Mouse (Mus musculus): ENCODE data around the gene Nbea.

Nbea gene

GRCm38 (mm10) chr3:56183159-56184133 is at the start of gene Nbea:
Gene Nbea, minus strand, starts transcription at chr3:56183701.
- Histone ChIP-seq H3K36me3 (ENCODE audit: insufficient read depth, low read length) (no peaks in the 10 kb centered on the region), H3K9me3 (ENCODE audit: low read length) (no peaks in the 10 kb centered on the region), H3K4me3 (replicated peaks; ENCODE audit: low read length) (peak within 1 kb of the TSS; percentile 91), H3K27me3 (ENCODE audit: insufficient read depth, low read length) (peaks cover 30% of the 10 kb centered on the region), H3K4me1 (replicated peaks; ENCODE audit: low read depth, low read length) (peaks cover 12% of the 10 kb centered on the region)
- TF ChIP-seq POU5F1 (IDR thresholded peaks at IDR 0.05; ENCODE audit: borderline replicate concordance, low read length) (no peak), CTCF (conservative IDR thresholded peaks at IDR 0.05; ENCODE audit: low read length) (no peak), NANOG (IDR thresholded peaks at IDR 0.05; ENCODE audit: borderline replicate concordance, low read length) (no peak)

- no peaks in the 10 kb centered on the region for H3K27me3 ChIP-seq (ENCODE audit: insufficient read depth, low read length)
- no peaks in the 10 kb centered on the region for H3K9me3 ChIP-seq (ENCODE audit: low read length)
- TF ChIP-seq POU5F1 (IDR thresholded peaks at IDR 0.05; ENCODE audit: borderline replicate concordance, low read length) = no peak
- TF ChIP-seq CTCF (conservative IDR thresholded peaks at IDR 0.05; ENCODE audit: low read length) = no peak
- TF ChIP-seq NANOG (IDR thresholded peaks at IDR 0.05; ENCODE audit: borderline replicate concordance, low read length) = no peak
- H3K4me1 ChIP-seq (replicated peaks; ENCODE audit: low read depth, low read length) = no peaks in the 10 kb centered on the region
- no peak overlapping the region for H3K4me3 ChIP-seq (replicated peaks; ENCODE audit: low read length)
- no peaks in the 10 kb centered on the region for H3K36me3 ChIP-seq (ENCODE audit: insufficient read depth, low read length)
Observed at GRCm38 (mm10) chr3:56229283-56229682, 45.8 kb upstream of the Nbea start.

- H3K4me3 ChIP-seq (replicated peaks; ENCODE audit: low read length) = no peak overlapping the region
- no peaks in the 10 kb centered on the region for H3K36me3 ChIP-seq (ENCODE audit: insufficient read depth, low read length)
- TF ChIP-seq CTCF (conservative IDR thresholded peaks at IDR 0.05; ENCODE audit: low read length) (no peak), NANOG (IDR thresholded peaks at IDR 0.05; ENCODE audit: borderline replicate concordance, low read length) (no peak), POU5F1 (IDR thresholded peaks at IDR 0.05; ENCODE audit: borderline replicate concordance, low read length) (no peak)
- no peaks in the 10 kb centered on the region for H3K9me3 ChIP-seq (ENCODE audit: low read length)
- no peaks in the 10 kb centered on the region for H3K4me1 ChIP-seq (replicated peaks; ENCODE audit: low read depth, low read length)
- no peaks in the 10 kb centered on the region for H3K27me3 ChIP-seq (ENCODE audit: insufficient read depth, low read length)
Observed at GRCm38 (mm10) chr3:56215989-56216388, 32.5 kb upstream of the Nbea start.

GRCm38 (mm10) chr3:56203968-56204367 is 20.5 kb upstream of the Nbea start:
- no peaks in the 10 kb centered on the region for H3K9me3 ChIP-seq (ENCODE audit: low read length)
- H3K27me3 ChIP-seq (ENCODE audit: insufficient read depth, low read length) = no peaks in the 10 kb centered on the region
- no peaks in the 10 kb centered on the region for H3K4me1 ChIP-seq (replicated peaks; ENCODE audit: low read depth, low read length)
- TF ChIP-seq CTCF (conservative IDR thresholded peaks at IDR 0.05; ENCODE audit: low read length) = no peak
- no peak overlapping the region for H3K4me3 ChIP-seq (replicated peaks; ENCODE audit: low read length)
- H3K36me3 ChIP-seq (ENCODE audit: insufficient read depth, low read length) = no peaks in the 10 kb centered on the region

GRCm38 (mm10) chr3:56188238-56188637 is 4.7 kb upstream of the Nbea start:
- TF ChIP-seq CTCF (conservative IDR thresholded peaks at IDR 0.05; ENCODE audit: low read length) = no peak
- no peak for TF ChIP-seq NANOG (IDR thresholded peaks at IDR 0.05; ENCODE audit: borderline replicate concordance, low read length)
- TF ChIP-seq POU5F1 (IDR thresholded peaks at IDR 0.05; ENCODE audit: borderline replicate concordance, low read length) = no peak
- H3K9me3 ChIP-seq (ENCODE audit: low read length) = no peaks in the 10 kb centered on the region
- 0 out of 2 replicates have a peak, but pooled peaks cover 2% of the 10 kb centered on the region for H3K4me1 ChIP-seq (replicated peaks; ENCODE audit: low read depth, low read length)
- no peaks in the 10 kb centered on the region for H3K36me3 ChIP-seq (ENCODE audit: insufficient read depth, low read length)
- peaks cover 19% of the 10 kb centered on the region for H3K27me3 ChIP-seq (ENCODE audit: insufficient read depth, low read length)
- H3K4me3 ChIP-seq (replicated peaks; ENCODE audit: low read length) = no peak overlapping the region

GRCm38 (mm10) chr3:56187131-56187779 is 3.8 kb upstream of the Nbea start:
- H3K4me3 ChIP-seq (replicated peaks; ENCODE audit: low read length) = no peak overlapping the region
- H3K27me3 ChIP-seq (ENCODE audit: insufficient read depth, low read length) = peaks cover 21% of the 10 kb centered on the region
- peaks cover 3% of the 10 kb centered on the region for H3K4me1 ChIP-seq (replicated peaks; ENCODE audit: low read depth, low read length)
- no peak for TF ChIP-seq NANOG (IDR thresholded peaks at IDR 0.05; ENCODE audit: borderline replicate concordance, low read length)
- TF ChIP-seq CTCF (conservative IDR thresholded peaks at IDR 0.05; ENCODE audit: low read length) = no peak
- TF ChIP-seq POU5F1 (IDR thresholded peaks at IDR 0.05; ENCODE audit: borderline replicate concordance, low read length) = no peak
- H3K36me3 ChIP-seq (ENCODE audit: insufficient read depth, low read length) = no peaks in the 10 kb centered on the region
- no peaks in the 10 kb centered on the region for H3K9me3 ChIP-seq (ENCODE audit: low read length)

GRCm38 (mm10) chr3:56182371-56183158 is 936 bp downstream of the Nbea start:
- no peaks in the 10 kb centered on the region for H3K9me3 ChIP-seq (ENCODE audit: low read length)
- peak overlapping the region; percentile 91 for H3K4me3 ChIP-seq (replicated peaks; ENCODE audit: low read length)
- no peaks in the 10 kb centered on the region for H3K36me3 ChIP-seq (ENCODE audit: insufficient read depth, low read length)
- peaks cover 30% of the 10 kb centered on the region for H3K27me3 ChIP-seq (ENCODE audit: insufficient read depth, low read length)
- H3K4me1 ChIP-seq (replicated peaks; ENCODE audit: low read depth, low read length) = peaks cover 12% of the 10 kb centered on the region
- no peak for TF ChIP-seq POU5F1 (IDR thresholded peaks at IDR 0.05; ENCODE audit: borderline replicate concordance, low read length)
- no peak for TF ChIP-seq CTCF (conservative IDR thresholded peaks at IDR 0.05; ENCODE audit: low read length)
- no peak for TF ChIP-seq NANOG (IDR thresholded peaks at IDR 0.05; ENCODE audit: borderline replicate concordance, low read length)

GRCm38 (mm10) chr3:56181991-56182370 is 1.5 kb downstream of the Nbea start:
- H3K4me3 ChIP-seq (replicated peaks; ENCODE audit: low read length) = peak overlapping the region; percentile 91
- peaks cover 12% of the 10 kb centered on the region for H3K4me1 ChIP-seq (replicated peaks; ENCODE audit: low read depth, low read length)
- H3K27me3 ChIP-seq (ENCODE audit: insufficient read depth, low read length) = peaks cover 28% of the 10 kb centered on the region
- H3K9me3 ChIP-seq (ENCODE audit: low read length) = no peaks in the 10 kb centered on the region
- TF ChIP-seq NANOG (IDR thresholded peaks at IDR 0.05; ENCODE audit: borderline replicate concordance, low read length) = no peak
- no peak for TF ChIP-seq CTCF (conservative IDR thresholded peaks at IDR 0.05; ENCODE audit: low read length)
- TF ChIP-seq POU5F1 (IDR thresholded peaks at IDR 0.05; ENCODE audit: borderline replicate concordance, low read length) = no peak
- H3K36me3 ChIP-seq (ENCODE audit: insufficient read depth, low read length) = no peaks in the 10 kb centered on the region

Measured in E14TG2a.4 (cell line).